Comparison of ENCODE assay signal across 9 mouse cellular contexts in genomic region chr7:19164978-19165377, GRCm38 (mm10). TPM values are rescaled to one million over a fixed set of nuclear protein-coding genes. Genes with fewer than 3 reads are reported as not detected.
DNase-seq lines count a peak whose midpoint lies in the region; ATAC-seq and TF ChIP-seq lines count a peak whose summit lies in the region.
"Had no signal": no experiment of that assay in that cellular context is flagged by ENCODE, and none has a peak within 500 bp of the region (broad histone marks: within the 10 kb centered on the region; RNA-seq: fewer than 3 reads in every experiment).

No protein-coding gene starts in this region.

- DNase-seq in heart, adult 2 months = no peak
- peak; percentile 83 for DNase-seq in MEL (ENCODE audit: low read depth, low spot score)
- DNase-seq in hindbrain, embryonic 11.5 days (ENCODE audit: low spot score) = peak; percentile 39
- DNase-seq in left cerebral cortex, adult 8-10 months (ENCODE audit: low spot score in 2 of 2) = no peak
- DNase-seq in left cerebral cortex, postnatal 10 days (ENCODE audit: extremely low spot score in 1 of 2, low spot score in 2 of 2) = no peak
- DNase-seq in gastrocnemius, postnatal 10 days = no peak

- H3K79me2 ChIP-seq in heart, adult 2 months (replicated peaks; ENCODE audit: control insufficient read depth, insufficient read depth, low read length) = no peaks in the 10 kb centered on the region
- H3K79me2 ChIP-seq in MEL (ENCODE audit: control insufficient read depth, insufficient read depth, low read length, poor library complexity) = no peaks in the 10 kb centered on the region

- peak overlapping the region; percentile 5; the same call in 1 of the 2 replicates for H3K4me3 ChIP-seq in heart, embryonic 11.5 days (ENCODE audit: low read depth, low read length)
- no peak overlapping the region for H3K4me3 ChIP-seq in heart, adult 2 months
- peak overlapping the region; percentile 24 to 33 for H3K4me3 ChIP-seq in MEL (ENCODE audit: control insufficient read depth in 1 of 2, insufficient read depth in 1 of 2, low read depth in 2 of 2, low read length in 2 of 2)
- no peak overlapping the region for H3K4me3 ChIP-seq in hindbrain, embryonic 11.5 days (ENCODE audit: low read depth, low read length)
- peak overlapping the region; percentile 85 for H3K4me3 ChIP-seq in megakaryocyte, embryonic 14.5 days (replicated peaks)

- TF ChIP-seq RAD21 in MEL (IDR thresholded peaks at IDR 0.05; ENCODE audit: low read depth, low read length) = no peak

- H3K9ac ChIP-seq in heart, embryonic 11.5 days (ENCODE audit: low read depth, low read length) = no peak overlapping the region
- H3K9ac ChIP-seq in heart, adult 2 months (ENCODE audit: low read depth, low read length) = no peak overlapping the region
- no peak overlapping the region for H3K9ac ChIP-seq in MEL (ENCODE audit: control insufficient read depth, low read depth, low read length, poor library complexity, severe bottlenecking)
- no peak overlapping the region for H3K9ac ChIP-seq in hindbrain, embryonic 11.5 days (ENCODE audit: low read depth, low read length)

- ATAC-seq in heart, embryonic 11.5 days (replicated peaks; ENCODE audit: insufficient number of reproducible peaks, low FRiP score, low TSS enrichment) = no peak
- no peak for ATAC-seq in hindbrain, embryonic 11.5 days (ENCODE audit: low FRiP score)

- H3K4me1 ChIP-seq in heart, embryonic 11.5 days (ENCODE audit: control insufficient read depth, insufficient read depth, low read length) = peaks cover 40% of the 10 kb centered on the region
- peaks cover 4% of the 10 kb centered on the region for H3K4me1 ChIP-seq in heart, adult 2 months (ENCODE audit: control insufficient read depth, insufficient read depth, low read length)
- H3K4me1 ChIP-seq in MEL (ENCODE audit: control insufficient read depth in 1 of 2, insufficient read depth in 2 of 2, low read length in 2 of 2) = peaks cover 6 to 28% of the 10 kb centered on the region in 2 experiments; a peak in 3 of 4 replicates
- H3K4me1 ChIP-seq in hindbrain, embryonic 11.5 days (replicated peaks; ENCODE audit: control insufficient read depth, insufficient read depth, low read length) = peaks cover 7% of the 10 kb centered on the region
- H3K4me1 ChIP-seq in megakaryocyte, embryonic 14.5 days = peaks cover 62% of the 10 kb centered on the region

- TF ChIP-seq CTCF in heart, adult 2 months (IDR thresholded peaks at IDR 0.05) = no peak
- no peak for TF ChIP-seq CTCF in MEL (IDR thresholded peaks at IDR 0.05 in 2 of 3, conservative IDR thresholded peaks at IDR 0.05 in 1 of 3; ENCODE audit: control insufficient read depth in 1 of 3, insufficient read depth in 1 of 3, low read depth in 2 of 3, low read length in 3 of 3, poor library complexity in 1 of 3, severe bottlenecking in 1 of 3)

- intact Hi-C loops in heart, adult 2 months (cut with DNase I) = no loop called here
- intact Hi-C loops in left cerebral cortex, postnatal 10 days (cut with DNase I) = no loop called here

- under 1% methylated on average over 13 of the region's 13 CpGs for WGBS in heart, embryonic 11.5 days (ENCODE audit: insufficient replicate concordance)
- 16% methylated on average over 13 of the region's 13 CpGs for WGBS in heart, adult 2 months
- WGBS in hindbrain, embryonic 11.5 days = 2% methylated on average over 13 of the region's 13 CpGs

- peak overlapping the region; percentile 56 for H3K4me2 ChIP-seq in heart, embryonic 11.5 days
- H3K4me2 ChIP-seq in hindbrain, embryonic 11.5 days (replicated peaks; ENCODE audit: low read depth, low read length) = no peak overlapping the region

- no peaks in the 10 kb centered on the region for H3K36me3 ChIP-seq in heart, embryonic 11.5 days (ENCODE audit: control insufficient read depth, insufficient read depth, low read length)
- no peaks in the 10 kb centered on the region for H3K36me3 ChIP-seq in heart, adult 2 months (ENCODE audit: control insufficient read depth, insufficient read depth, low read length)
- peaks cover 0 to 7% of the 10 kb centered on the region in 2 experiments; a peak in 2 of 4 replicates for H3K36me3 ChIP-seq in MEL (ENCODE audit: control insufficient read depth in 1 of 2, insufficient read depth in 2 of 2, low read length in 2 of 2)
- H3K36me3 ChIP-seq in hindbrain, embryonic 11.5 days (ENCODE audit: control insufficient read depth, insufficient read depth, low read length) = no peaks in the 10 kb centered on the region
- H3K36me3 ChIP-seq in megakaryocyte, embryonic 14.5 days (replicated peaks; ENCODE audit: low read length) = no peaks in the 10 kb centered on the region

- H3K27ac ChIP-seq in heart, embryonic 11.5 days (ENCODE audit: low read depth, low read length) = no peak overlapping the region
- H3K27ac ChIP-seq in heart, adult 2 months = no peak overlapping the region
- H3K27ac ChIP-seq in MEL (ENCODE audit: control insufficient read depth, low read depth, low read length) = peak overlapping the region; percentile 25
- no peak overlapping the region for H3K27ac ChIP-seq in hindbrain, embryonic 11.5 days (ENCODE audit: low read depth, low read length)

- H3K9me3 ChIP-seq in heart, embryonic 11.5 days (replicated peaks; ENCODE audit: control insufficient read depth, low read length) = no peaks in the 10 kb centered on the region
- no peaks in the 10 kb centered on the region for H3K9me3 ChIP-seq in MEL (replicated peaks; ENCODE audit: insufficient read depth, low read length)
- H3K9me3 ChIP-seq in hindbrain, embryonic 11.5 days (ENCODE audit: control insufficient read depth, low read length) = no peaks in the 10 kb centered on the region
- H3K9me3 ChIP-seq in megakaryocyte, embryonic 14.5 days = peaks cover 12% of the 10 kb centered on the region

- peaks cover 6% of the 10 kb centered on the region for H3K27me3 ChIP-seq in heart, embryonic 11.5 days (ENCODE audit: control insufficient read depth, insufficient read depth, low read length)
- H3K27me3 ChIP-seq in heart, adult 2 months (ENCODE audit: control insufficient read depth, insufficient read depth, low read length) = no peaks in the 10 kb centered on the region; the same call in 1 of the 2 replicates
- no peaks in the 10 kb centered on the region for H3K27me3 ChIP-seq in MEL (ENCODE audit: control insufficient read depth in 1 of 2, insufficient read depth in 2 of 2, low read length in 2 of 2)
- peaks cover 21% of the 10 kb centered on the region for H3K27me3 ChIP-seq in hindbrain, embryonic 11.5 days (ENCODE audit: control insufficient read depth, insufficient read depth, low read length)
- peaks cover 75% of the 10 kb centered on the region for H3K27me3 ChIP-seq in megakaryocyte, embryonic 14.5 days (replicated peaks)

- no peak for TF ChIP-seq EP300 in heart, adult 2 months (IDR thresholded peaks at IDR 0.05; ENCODE audit: insufficient read depth, low read depth, low read length)
- 0 out of 4 replicates have a peak, but pooled peaks of 1 of the 2 experiments have one; percentile 5 for TF ChIP-seq EP300 in MEL (IDR thresholded peaks at IDR 0.05; ENCODE audit: low read depth in 1 of 2, low read length in 2 of 2)

- TF ChIP-seq POLR2A in heart, adult 2 months (IDR thresholded peaks at IDR 0.05; ENCODE audit: insufficient read depth, low read depth, low read length) = no peak
- 0 out of 4 replicates have a peak, but pooled peaks of 1 of the 2 experiments have one; percentile 39 for TF ChIP-seq POLR2A in MEL (IDR thresholded peaks at IDR 0.05; ENCODE audit: control insufficient read depth in 1 of 2, insufficient read depth in 1 of 2, low read depth in 1 of 2, low read length in 2 of 2, poor library complexity in 1 of 2)

RNA-seq across cellular contexts. Expression of gene Gipr, which starts 0.9 kb away (rescaled TPM):
- 9.0 and 10.8 TPM in 2 replicates for polyA plus RNA-seq in heart, embryonic 11.5 days (2014; fragmentation: Nextera tagmentation; extraction: Ambion mirVana)
- total RNA-seq in heart, adult 2 months (2021) = under 1 TPM in 1 of 2 experiments, not detected in 1; 0.16 TPM
- 2.5 and 3.0 TPM in 2 replicates for polyA plus RNA-seq in heart, adult 2 months (2012; rRNA removed)
- 0.49 and 0.65 TPM in 2 replicates for total RNA-seq in MEL (2012; rRNA removed)
- polyA plus RNA-seq in MEL (2012; ENCODE audit: insufficient read depth in 1 of 2, insufficient read length in 2 of 2, low read depth in 1 of 2, low replicate concordance in 2 of 2, missing spikeins in 1 of 2) = 1 to 10 TPM in 1 of 2 experiments, not detected in 1; 2.1 TPM
- 0.89 and 1.7 TPM in 2 replicates for polyA plus RNA-seq in hindbrain, embryonic 11.5 days (2014; fragmentation: Nextera tagmentation; extraction: Ambion mirVana)
- polyA plus RNA-seq in megakaryocyte, embryonic 14.5 days (2012; ENCODE audit: insufficient read depth, low replicate concordance) = 1.2 TPM in 2 replicates
- total RNA-seq in left cerebral cortex, adult 8-10 months (2022) = 1 to 10 TPM; 1.2 to 2.5 (median 1.5) TPM
- total RNA-seq in left cerebral cortex, postnatal 10 days (2021) = 1 to 10 TPM; 4.7 to 4.8 TPM
- total RNA-seq in gastrocnemius, postnatal 10 days (2021) = under 1 TPM in 1 of 2 experiments, not detected in 1; 0.14 TPM
- total RNA-seq: liver, adult 2 months had no signal
- polyA plus RNA-seq: liver, adult 2 months had no signal

RNA-seq across cellular contexts. Expression of gene Eml2, which starts 11.2 kb away (rescaled TPM):
- polyA plus RNA-seq in heart, embryonic 11.5 days (2014; fragmentation: Nextera tagmentation; extraction: Ambion mirVana) = 5.4 and 6.9 TPM in 2 replicates
- total RNA-seq in heart, adult 2 months (2021) = 10 to 100 TPM; 35.6 to 38.7 TPM
- 37.3 and 38.8 TPM in 2 replicates for polyA plus RNA-seq in heart, adult 2 months (2012; rRNA removed)
- total RNA-seq in MEL (2012; rRNA removed) = 22.0 and 25.1 TPM in 2 replicates
- polyA plus RNA-seq in MEL (2012; ENCODE audit: insufficient read depth in 1 of 2, insufficient read length in 2 of 2, low read depth in 1 of 2, low replicate concordance in 2 of 2, missing spikeins in 1 of 2) = 10 to 100 TPM in 1 of 2 experiments, not detected in 1; 43.6 TPM
- 1.4 and 2.0 TPM in 2 replicates for polyA plus RNA-seq in hindbrain, embryonic 11.5 days (2014; fragmentation: Nextera tagmentation; extraction: Ambion mirVana)
- 53.9 and 56.3 TPM in 2 replicates for polyA plus RNA-seq in megakaryocyte, embryonic 14.5 days (2012; ENCODE audit: insufficient read depth, low replicate concordance)
- 100 to 1,000 TPM; 159 to 188 (median 167) TPM for total RNA-seq in left cerebral cortex, adult 8-10 months (2022)
- total RNA-seq in left cerebral cortex, postnatal 10 days (2021) = 100 to 1,000 TPM; 202 to 211 TPM
- 10 to 100 TPM; 14.9 to 17.6 TPM for total RNA-seq in gastrocnemius, postnatal 10 days (2021)

RNA-seq across cellular contexts. Expression of gene Snrpd2, which starts 15.5 kb away (rescaled TPM):
- polyA plus RNA-seq in heart, embryonic 11.5 days (2014; fragmentation: Nextera tagmentation; extraction: Ambion mirVana) = 120 and 125 TPM in 2 replicates
- total RNA-seq in heart, adult 2 months (2021) = 10 to 100 TPM; 58.7 to 68.7 TPM
- 28.6 and 34.7 TPM in 2 replicates for polyA plus RNA-seq in heart, adult 2 months (2012; rRNA removed)
- total RNA-seq in MEL (2012; rRNA removed) = 333 and 345 TPM in 2 replicates
- 100 to 1,000 TPM in 1 of 2 experiments, not detected in 1; 234 TPM for polyA plus RNA-seq in MEL (2012; ENCODE audit: insufficient read depth in 1 of 2, insufficient read length in 2 of 2, low read depth in 1 of 2, low replicate concordance in 2 of 2, missing spikeins in 1 of 2)
- 143 and 149 TPM in 2 replicates for polyA plus RNA-seq in hindbrain, embryonic 11.5 days (2014; fragmentation: Nextera tagmentation; extraction: Ambion mirVana)
- polyA plus RNA-seq in megakaryocyte, embryonic 14.5 days (2012; ENCODE audit: insufficient read depth, low replicate concordance) = 50.5 and 69.4 TPM in 2 replicates
- 10 to 100 TPM; 73.5 to 79.4 (median 76.1) TPM for total RNA-seq in left cerebral cortex, adult 8-10 months (2022)
- 10 to 100 TPM; 99.2 to 99.9 TPM for total RNA-seq in left cerebral cortex, postnatal 10 days (2021)
- total RNA-seq in gastrocnemius, postnatal 10 days (2021) = 10 to 100 TPM; 72.9 to 77.4 TPM

RNA-seq across cellular contexts. Expression of gene Qpctl, which starts 15.9 kb away (rescaled TPM):
- 6.4 and 7.6 TPM in 2 replicates for polyA plus RNA-seq in heart, embryonic 11.5 days (2014; fragmentation: Nextera tagmentation; extraction: Ambion mirVana)
- total RNA-seq in heart, adult 2 months (2021) = 1 to 10 TPM; 3.8 to 4.6 TPM
- 5.3 and 6.3 TPM in 2 replicates for polyA plus RNA-seq in heart, adult 2 months (2012; rRNA removed)
- 3.1 and 3.4 TPM in 2 replicates for total RNA-seq in MEL (2012; rRNA removed)
- polyA plus RNA-seq in MEL (2012; ENCODE audit: insufficient read depth in 1 of 2, insufficient read length in 2 of 2, low read depth in 1 of 2, low replicate concordance in 2 of 2, missing spikeins in 1 of 2) = 1 to 10 TPM in 1 of 2 experiments, not detected in 1; 6.5 TPM
- 11.7 and 12.0 TPM in 2 replicates for polyA plus RNA-seq in hindbrain, embryonic 11.5 days (2014; fragmentation: Nextera tagmentation; extraction: Ambion mirVana)
- polyA plus RNA-seq in megakaryocyte, embryonic 14.5 days (2012; ENCODE audit: insufficient read depth, low replicate concordance) = 5.0 and 11.8 TPM in 2 replicates
- 10 to 100 TPM; 16.5 to 19.2 (median 18.6) TPM for total RNA-seq in left cerebral cortex, adult 8-10 months (2022)
- total RNA-seq in left cerebral cortex, postnatal 10 days (2021) = 10 to 100 TPM; 22.6 to 23.1 TPM
- total RNA-seq in gastrocnemius, postnatal 10 days (2021) = 1 to 10 TPM; 5.0 to 5.5 TPM

RNA-seq across cellular contexts. Expression of gene Fbxo46, which starts 45.3 kb away (rescaled TPM):
- 6.3 and 6.4 TPM in 2 replicates for polyA plus RNA-seq in heart, embryonic 11.5 days (2014; fragmentation: Nextera tagmentation; extraction: Ambion mirVana)
- 1 to 10 TPM; 4.5 to 5.2 TPM for total RNA-seq in heart, adult 2 months (2021)
- 3.3 and 5.4 TPM in 2 replicates for polyA plus RNA-seq in heart, adult 2 months (2012; rRNA removed)
- 11.5 and 13.7 TPM in 2 replicates for total RNA-seq in MEL (2012; rRNA removed)
- polyA plus RNA-seq in MEL (2012; ENCODE audit: insufficient read depth in 1 of 2, insufficient read length in 2 of 2, low read depth in 1 of 2, low replicate concordance in 2 of 2, missing spikeins in 1 of 2) = 10 to 100 TPM in 1 of 2 experiments, not detected in 1; 10.1 TPM
- 8.7 and 8.8 TPM in 2 replicates for polyA plus RNA-seq in hindbrain, embryonic 11.5 days (2014; fragmentation: Nextera tagmentation; extraction: Ambion mirVana)
- 28.9 and 35.0 TPM in 2 replicates for polyA plus RNA-seq in megakaryocyte, embryonic 14.5 days (2012; ENCODE audit: insufficient read depth, low replicate concordance)
- total RNA-seq in left cerebral cortex, adult 8-10 months (2022) = 10 to 100 TPM; 13.2 to 15.7 (median 14.2) TPM
- total RNA-seq in left cerebral cortex, postnatal 10 days (2021) = 10 to 100 TPM; 13.0 to 13.6 TPM
- 1 to 10 TPM; 2.7 to 4.2 TPM for total RNA-seq in gastrocnemius, postnatal 10 days (2021)

Comparison
In these comparisons a context has a peak if more than half of its experiments do, and no peak if none do; other contexts are left out.
1. H3K4me3 ChIP-seq: peak in heart, embryonic 11.5 days (single experiment), MEL (2 of 2) and megakaryocyte, embryonic 14.5 days (single experiment); none in heart, adult 2 months (single experiment) and hindbrain, embryonic 11.5 days (single experiment).
2. DNase-seq: peak in MEL (single experiment) and hindbrain, embryonic 11.5 days (single experiment); none in heart, adult 2 months (0 of 2), left cerebral cortex, adult 8-10 months (0 of 2), left cerebral cortex, postnatal 10 days (0 of 2) and gastrocnemius, postnatal 10 days (single experiment).